Mouse (Mus musculus): Measurements from ENCODE around the gene Gm20777. TPM values are rescaled to one million over a fixed set of nuclear protein-coding genes. Genes with fewer than 3 reads are reported as not detected.
"Not testable (repeated sequence)": the region's sequence is repeated elsewhere in the genome, so short reads cannot be mapped to it uniquely, and the experiment has no call there.

The Gm20777 gene
- total RNA-seq (2021): not detected
- long read RNA-seq, experiment 1: 0 reads
- long read RNA-seq, experiment 2: 0 reads

DNA sequence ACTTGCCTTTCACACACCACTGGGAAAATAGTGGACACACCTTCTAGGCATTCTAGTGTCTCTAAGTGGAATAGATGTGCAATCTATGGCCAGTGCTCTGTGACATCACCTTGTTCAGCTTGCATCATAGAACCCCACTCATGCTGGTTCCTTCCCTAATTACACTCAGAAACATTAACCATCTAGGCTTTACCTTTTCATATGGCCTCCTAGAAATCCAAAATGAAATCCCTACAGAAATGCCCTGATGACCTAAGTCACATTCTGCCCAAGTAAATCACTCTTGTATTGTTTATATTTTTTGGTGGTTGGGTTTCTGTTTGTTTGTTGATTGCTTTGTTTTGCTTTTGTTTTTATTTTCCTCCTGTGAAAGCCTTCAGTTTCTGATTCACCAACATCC is at the start of gene Gm20777:
Gene Gm20777, minus strand, starts transcription at position 101 of the 400 bp plus-strand sequence.
- DNase-seq (ENCODE audit: low spot score in 2 of 2): not testable (repeated sequence)

DNA sequence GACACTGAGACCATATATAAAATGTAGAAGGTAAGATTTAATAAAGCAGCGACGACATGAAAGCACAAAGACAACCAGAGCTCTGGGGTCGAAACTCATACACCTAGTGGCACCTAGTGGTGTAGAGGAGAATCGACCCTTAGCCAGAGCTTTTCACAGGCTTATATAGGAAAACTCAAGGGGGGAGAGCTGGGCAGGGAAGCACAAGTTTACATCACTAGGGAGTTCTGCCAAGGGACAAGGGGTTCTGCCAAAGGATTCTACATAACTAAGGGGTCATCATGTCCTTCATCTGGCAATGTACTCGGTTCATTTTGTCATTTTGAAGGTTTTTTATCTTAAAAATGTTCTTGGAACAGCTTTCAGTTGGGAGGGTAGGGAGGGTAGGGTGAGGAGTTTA is 42.7 kb downstream of the Gm20777 start:
- DNase-seq (ENCODE audit: low spot score in 2 of 2): peak; percentile 7 to 14

DNA sequence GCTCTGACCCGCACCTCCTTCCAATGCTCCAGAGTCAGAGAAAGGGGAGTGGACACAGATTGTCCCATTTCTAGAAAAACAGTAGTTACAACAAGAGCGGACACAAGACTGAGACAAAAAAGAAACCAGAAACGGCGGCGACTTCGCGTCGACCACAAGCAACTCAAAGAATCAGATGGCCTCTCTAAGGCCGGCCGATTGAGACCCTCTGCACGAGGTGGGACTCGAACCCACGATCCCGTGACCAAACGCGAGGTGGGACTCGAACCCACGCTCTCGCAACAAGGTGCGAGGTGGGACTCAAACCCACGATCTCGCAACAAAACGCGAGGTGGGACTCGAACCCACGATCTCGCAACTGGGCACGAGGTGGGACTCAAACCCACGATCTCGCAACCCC is 43.5 kb downstream of the Gm20777 start:
- DNase-seq (ENCODE audit: low spot score in 2 of 2): peak in 1 of 2 experiments; percentile 1

DNA sequence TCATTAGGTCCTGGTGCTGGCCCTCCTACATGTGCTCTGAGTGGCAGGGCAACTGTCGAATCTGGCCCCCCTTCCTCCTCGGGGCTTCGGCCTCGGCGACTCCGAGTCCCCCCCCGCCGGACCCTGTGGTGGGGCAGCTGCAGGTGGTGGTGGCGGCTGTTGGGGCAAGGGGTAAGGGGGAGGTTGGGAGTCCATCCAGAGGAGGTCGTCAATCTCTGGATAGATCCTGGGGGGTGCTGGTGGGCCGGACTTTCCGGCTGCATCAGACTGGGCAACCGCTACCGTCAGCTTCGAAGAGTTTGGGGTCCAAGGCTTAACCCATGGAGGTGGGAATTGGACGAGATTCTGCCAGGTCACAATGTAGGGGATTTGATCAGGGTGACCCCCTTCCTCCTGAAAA is 44.0 kb downstream of the Gm20777 start:
- peak; percentile 2 to 3 for DNase-seq (ENCODE audit: low spot score in 2 of 2)

DNA sequence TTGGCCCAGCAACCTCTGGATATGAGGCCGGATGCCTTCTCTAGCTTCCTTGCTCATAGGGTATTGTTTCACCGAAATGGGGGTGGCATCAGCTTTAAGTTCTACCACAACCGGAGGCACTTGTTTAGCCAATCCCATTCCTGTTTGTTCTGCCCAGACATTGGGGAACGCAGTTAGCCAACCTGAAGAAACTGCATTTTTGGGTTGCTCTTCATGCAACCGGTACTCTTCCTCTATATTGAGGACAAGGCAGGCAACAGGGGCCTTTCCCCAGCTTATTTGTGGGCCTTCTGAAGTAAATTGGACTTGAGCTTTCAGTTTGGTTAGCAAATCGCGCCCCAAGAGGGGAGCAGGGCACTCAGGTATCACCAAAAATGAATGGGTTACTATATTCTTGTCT is 45.6 kb downstream of the Gm20777 start:
- DNase-seq (ENCODE audit: low spot score in 2 of 2): peak in 1 of 2 experiments; percentile 1

Other genes with a start within 250 kb of the Gm20777 start
- not detected for gene Gm20737, start 216.4 kb downstream of the Gm20777 start, total RNA-seq (2021)
- gene Gm21775, start 199.0 kb downstream of the Gm20777 start, total RNA-seq (2021): not detected
- gene Gm21900, start 136.1 kb downstream of the Gm20777 start, total RNA-seq (2021): not detected

Measured in adrenal gland, postnatal 4 days (tissue).